In genomic region chr5:91731155-91731554, GRCm38 (mm10) we compare ENCODE assay signal across 28 mouse cellular contexts.
"Had no signal": no experiment of that assay in that cellular context is flagged by ENCODE, and none has a peak within 500 bp of the region (broad histone marks: within the 10 kb centered on the region; RNA-seq: fewer than 3 reads in every experiment).

No protein-coding gene starts in this region.

- H3K9me3 ChIP-seq: limb, embryonic 10.5 days; limb, embryonic 12.5 days; limb, embryonic 13.5 days; limb, embryonic 15.5 days; liver, embryonic 12.5 days; liver, embryonic 13.5 days; liver, embryonic 15.5 days; lung, embryonic 15.5 days; megakaryocyte, embryonic 14.5 days; midbrain, embryonic 10.5 days; midbrain, embryonic 12.5 days; midbrain, embryonic 13.5 days; midbrain, embryonic 15.5 days had no signal

- H3K27me3 ChIP-seq: limb, embryonic 12.5 days; limb, embryonic 13.5 days; limb, embryonic 15.5 days; liver, embryonic 12.5 days; liver, embryonic 13.5 days; liver, embryonic 15.5 days; lung, embryonic 15.5 days; megakaryocyte, embryonic 14.5 days had no signal

- H3K4me1 ChIP-seq: limb, embryonic 13.5 days; limb, embryonic 15.5 days; lung, embryonic 15.5 days; midbrain, embryonic 15.5 days had no signal

- ATAC-seq: liver, embryonic 12.5 days; liver, postnatal 0 days; lung, postnatal 0 days; midbrain, embryonic 13.5 days had no signal

- H3K27ac ChIP-seq: limb, embryonic 10.5 days; limb, embryonic 12.5 days; limb, embryonic 13.5 days; limb, embryonic 15.5 days; liver, embryonic 12.5 days; liver, embryonic 13.5 days; liver, embryonic 14.5 days; liver, embryonic 15.5 days; lung, embryonic 15.5 days; macrophage; midbrain, embryonic 10.5 days; midbrain, embryonic 12.5 days; midbrain, embryonic 13.5 days; midbrain, embryonic 15.5 days had no signal

- H3K4me3 ChIP-seq: limb, embryonic 10.5 days; limb, embryonic 12.5 days; limb, embryonic 13.5 days; limb, embryonic 15.5 days; liver, embryonic 12.5 days; liver, embryonic 13.5 days; liver, embryonic 15.5 days; lung, embryonic 15.5 days; megakaryocyte, embryonic 14.5 days; midbrain, embryonic 10.5 days; midbrain, embryonic 12.5 days; midbrain, embryonic 13.5 days; midbrain, embryonic 15.5 days; myocyte had no signal

- DNase-seq: left cerebral cortex, postnatal 4 days; liver; liver, embryonic 13.5 days; liver, postnatal 0 days; lung, adult 18-20 months; lung, adult 2 months; lung, embryonic 14.5 days; lung, postnatal 10 days; lung, postnatal 14 days; lung, postnatal 36 days; lung, postnatal 4 days; midbrain, embryonic 14.5 days had no signal

- H3K36me3 ChIP-seq: limb, embryonic 10.5 days; limb, embryonic 12.5 days; limb, embryonic 13.5 days; limb, embryonic 15.5 days; liver, embryonic 12.5 days; liver, embryonic 13.5 days; liver, embryonic 15.5 days; lung, embryonic 15.5 days; midbrain, embryonic 10.5 days; midbrain, embryonic 12.5 days; midbrain, embryonic 13.5 days; midbrain, embryonic 15.5 days had no signal
